Mouse (Mus musculus) liver, adult 2 months (tissue): ENCODE data around the gene Spef1.

Experiments
- CTCF ChIP-seq: fragments of 200-500 bp; IDR thresholded peaks from 2 replicates; pipeline ENCODE4 v1.5.1; 2011; ENCODE audit warnings: low read depth, low read length, control low read depth
- POLR2A ChIP-seq: fragments of 200-500 bp; IDR thresholded peaks from 2 replicates; pipeline ENCODE4 v1.6.1; 2011; ENCODE audit warnings: low read length, control low read depth; ENCODE audit not compliant: insufficient read depth; ENCODE audit errors: extremely low read depth

GRCm38 (mm10) chr2:131125964-131126815 is 60.9 kb downstream of the Spef1 start:
- TF ChIP-seq CTCF (no peak), POLR2A (no peak)
